Mouse (Mus musculus) midbrain, embryonic 12.5 days (tissue): ENCODE data around the gene Slc2a2. TPM values are rescaled to one million over a fixed set of nuclear protein-coding genes. Genes with fewer than 3 reads are reported as not detected.
A peak's percentile ranks its signal among the peaks of the same experiment; 100 is the strongest.
"Not testable (repeated sequence)": the region's sequence is repeated elsewhere in the genome, so short reads cannot be mapped to it uniquely, and the experiment has no call there.

ENCODE experiments used
- ATAC-seq: fragments of 200-750 bp; cut with Nextera tagmentation; 2 replicates; pipeline ENCODE4 v1.8.0; 2017; ENCODE audit warnings: low read depth, moderate TSS enrichment, moderate library complexity; ENCODE audit not compliant: low FRiP score
- H3K27ac ChIP-seq: fragments of 300-500 bp; sonication (generic); replicated peaks from 2 replicates; pipeline ENCODE4 v1.5.1; 2016; ENCODE audit warnings: mild to moderate bottlenecking
- H3K27me3 ChIP-seq: fragments of 300-500 bp; sonication (generic); 2 replicates; pipeline ENCODE4 v1.6.1; 2016; ENCODE audit warnings: mild to moderate bottlenecking
- H3K36me3 ChIP-seq: fragments of 300-500 bp; sonication (generic); 2 replicates; pipeline ENCODE4 v1.6.1; 2016
- H3K4me1 ChIP-seq: fragments of 300-500 bp; sonication (generic); 2 replicates; pipeline ENCODE4 v1.6.1; 2016
- H3K4me2 ChIP-seq: fragments of 300-500 bp; sonication (generic); replicated peaks from 2 replicates; pipeline ENCODE4 v1.6.1; 2016; ENCODE audit warnings: mild to moderate bottlenecking, moderate library complexity
- H3K4me3 ChIP-seq: fragments of 300-500 bp; sonication (generic); 2 replicates; pipeline ENCODE4 v1.5.1; 2016; ENCODE audit warnings: mild to moderate bottlenecking
- H3K9ac ChIP-seq: fragments of 300-500 bp; sonication (generic); replicated peaks from 2 replicates; pipeline ENCODE4 v1.6.1; 2016; ENCODE audit warnings: mild to moderate bottlenecking, moderate library complexity
- H3K9me3 ChIP-seq: fragments of 300-500 bp; sonication (generic); 2 replicates; pipeline ENCODE4 v1.6.1; 2016; ENCODE audit warnings: mild to moderate bottlenecking
- WGBS: fragments of 180-500 bp; shearing (Covaris S2); methylation state at CpG from one replicate; pipeline ENCODE4 v1.1.7; 2016; 5-methylcytosine and 5-hydroxymethylcytosine counted together
- polyA plus RNA-seq: library from polyadenylated mRNA; unstranded; fragments of >200 nt; fragmentation: Nextera tagmentation; extraction: Ambion mirVana; gene quantifications from 2 replicates; pipeline ENCODE4 v1.2.1, GENCODE M21; 2016

Gene Slc2a2
- polyA plus RNA-seq, 1 experiment from 2014 or later, result 0.04 TPM

GRCm38 (mm10) chr3:28740353-28740752 lies 42.6 kb downstream of the Slc2a2 start:
- Histone ChIP-seq H3K9ac (no peak overlapping the region), H3K9me3 (no peaks in the 10 kb centered on the region), H3K27me3 (no peaks in the 10 kb centered on the region), H3K36me3 (no peaks in the 10 kb centered on the region), H3K4me3 (no peak overlapping the region), H3K27ac (no peak overlapping the region), H3K4me1 (peaks cover 6% of the 10 kb centered on the region; the same call in 1 of the 2 replicates), H3K4me2 (no peak overlapping the region)
- 39% methylated on average over 6 of the region's 6 CpGs for WGBS
- no peak for ATAC-seq

- WGBS, result 44% methylated on average over 8 of the region's 8 CpGs
- Histone ChIP-seq H3K4me1 (no peaks in the 10 kb centered on the region), H3K4me3 (no peak overlapping the region), H3K9me3 (no peaks in the 10 kb centered on the region), H3K27me3 (no peaks in the 10 kb centered on the region), H3K36me3 (no peaks in the 10 kb centered on the region), H3K4me2 (no peak overlapping the region), H3K27ac (no peak overlapping the region), H3K9ac (no peak overlapping the region)
- no peak for ATAC-seq
Observed at GRCm38 (mm10) chr3:28743251-28743650, 45.5 kb downstream of the Slc2a2 start.

- no peak overlapping the region for H3K27ac ChIP-seq
- WGBS, result 30% methylated on average over 7 of the region's 7 CpGs
- H3K9me3 ChIP-seq, result no peaks in the 10 kb centered on the region
- ATAC-seq, result peak; percentile 72
- H3K36me3 ChIP-seq, result no peaks in the 10 kb centered on the region
- no peak overlapping the region for H3K9ac ChIP-seq
- H3K4me1 ChIP-seq, result no peaks in the 10 kb centered on the region
- H3K4me2 ChIP-seq, result no peak overlapping the region
- H3K27me3 ChIP-seq, result no peaks in the 10 kb centered on the region
- H3K4me3 ChIP-seq, result no peak overlapping the region
Observed at GRCm38 (mm10) chr3:28745835-28746483, 48.3 kb downstream of the Slc2a2 start.

- Histone ChIP-seq H3K27me3 (no peaks in the 10 kb centered on the region), H3K9me3 (no peaks in the 10 kb centered on the region), H3K36me3 (no peaks in the 10 kb centered on the region), H3K4me1 (no peaks in the 10 kb centered on the region), H3K9ac (no peak overlapping the region), H3K27ac (no peak overlapping the region), H3K4me2 (no peak overlapping the region), H3K4me3 (no peak overlapping the region)
- 95% methylated on average over 3 of the region's 3 CpGs for WGBS
- ATAC-seq, result no peak
Observed at GRCm38 (mm10) chr3:28748151-28748550, 50.4 kb downstream of the Slc2a2 start.

GRCm38 (mm10) chr3:28748956-28749355 lies 51.3 kb downstream of the Slc2a2 start:
- H3K4me3 ChIP-seq, result no peak overlapping the region
- no peaks in the 10 kb centered on the region for H3K9me3 ChIP-seq
- H3K9ac ChIP-seq, result no peak overlapping the region
- no peak for ATAC-seq
- no peaks in the 10 kb centered on the region for H3K36me3 ChIP-seq
- no peak overlapping the region for H3K4me2 ChIP-seq
- no peaks in the 10 kb centered on the region for H3K27me3 ChIP-seq
- H3K27ac ChIP-seq, result no peak overlapping the region
- no peaks in the 10 kb centered on the region for H3K4me1 ChIP-seq

GRCm38 (mm10) chr3:28755477-28755876 lies 57.8 kb downstream of the Slc2a2 start:
- Histone ChIP-seq H3K4me2 (no peak overlapping the region), H3K9ac (no peak overlapping the region), H3K4me1 (no peaks in the 10 kb centered on the region), H3K27ac (no peak overlapping the region), H3K9me3 (no peaks in the 10 kb centered on the region), H3K36me3 (no peaks in the 10 kb centered on the region), H3K4me3 (no peak overlapping the region), H3K27me3 (no peaks in the 10 kb centered on the region)
- 76% methylated on average over 7 of the region's 7 CpGs for WGBS
- 0 out of 2 replicates have a peak, but pooled peaks have one; percentile 27 for ATAC-seq

GRCm38 (mm10) chr3:28761225-28761789 lies 63.6 kb downstream of the Slc2a2 start:
- Histone ChIP-seq H3K4me2 (no peak overlapping the region), H3K4me3 (no peak overlapping the region), H3K27ac (no peak overlapping the region), H3K27me3 (no peaks in the 10 kb centered on the region), H3K4me1 (no peaks in the 10 kb centered on the region), H3K9me3 (no peaks in the 10 kb centered on the region), H3K36me3 (no peaks in the 10 kb centered on the region), H3K9ac (no peak overlapping the region)
- ATAC-seq, result no peak
- WGBS, result 83% methylated on average over 8 of the region's 8 CpGs

GRCm38 (mm10) chr3:28766935-28767334 lies 69.2 kb downstream of the Slc2a2 start:
- Histone ChIP-seq H3K4me1 (no peaks in the 10 kb centered on the region), H3K4me2 (no peak overlapping the region), H3K9me3 (no peaks in the 10 kb centered on the region), H3K4me3 (no peak overlapping the region), H3K36me3 (no peaks in the 10 kb centered on the region), H3K27ac (no peak overlapping the region), H3K9ac (no peak overlapping the region), H3K27me3 (no peaks in the 10 kb centered on the region)
- ATAC-seq, result no peak
- 90% methylated on average over 4 of the region's 4 CpGs for WGBS

GRCm38 (mm10) chr3:28768222-28768621 lies 70.5 kb downstream of the Slc2a2 start:
- Histone ChIP-seq H3K27ac (no peak overlapping the region), H3K36me3 (no peaks in the 10 kb centered on the region), H3K4me1 (no peaks in the 10 kb centered on the region), H3K9me3 (no peaks in the 10 kb centered on the region), H3K4me2 (no peak overlapping the region), H3K27me3 (no peaks in the 10 kb centered on the region), H3K4me3 (no peak overlapping the region), H3K9ac (no peak overlapping the region)
- WGBS, result 82% methylated on average over 3 of the region's 3 CpGs
- no peak for ATAC-seq

GRCm38 (mm10) chr3:28772919-28773318 lies 75.2 kb downstream of the Slc2a2 start:
- not testable (repeated sequence) for H3K27me3 ChIP-seq, H3K9me3 ChIP-seq, H3K4me3 ChIP-seq, H3K4me1 ChIP-seq, H3K36me3 ChIP-seq, H3K27ac ChIP-seq, H3K9ac ChIP-seq, ATAC-seq, H3K4me2 ChIP-seq
- WGBS, result 68% methylated on average over 4 of the region's 4 CpGs

- ATAC-seq, result no peak
- 91% methylated on average over 7 of the region's 7 CpGs for WGBS
Observed at GRCm38 (mm10) chr3:28775361-28775760, 77.7 kb downstream of the Slc2a2 start.

GRCm38 (mm10) chr3:28775958-28776357 lies 78.3 kb downstream of the Slc2a2 start:
- no peaks in the 10 kb centered on the region for H3K9me3 ChIP-seq
- 96% methylated on average over 1 of the region's 1 CpGs for WGBS
- no peaks in the 10 kb centered on the region for H3K4me1 ChIP-seq
- no peak overlapping the region for H3K4me3 ChIP-seq
- peaks cover 14% of the 10 kb centered on the region for H3K27me3 ChIP-seq
- no peaks in the 10 kb centered on the region for H3K36me3 ChIP-seq
- H3K27ac ChIP-seq, result no peak overlapping the region
- H3K4me2 ChIP-seq, result no peak overlapping the region
- no peak for ATAC-seq
- H3K9ac ChIP-seq, result no peak overlapping the region

More at GRCm38 (mm10) chr3:28775361-28775760, 77.7 kb downstream of the Slc2a2 start:
- no peak overlapping the region for H3K27ac ChIP-seq
- H3K4me3 ChIP-seq, result no peak overlapping the region
- H3K4me2 ChIP-seq, result no peak overlapping the region
- no peak overlapping the region for H3K9ac ChIP-seq
- H3K27me3 ChIP-seq, result peaks cover 8% of the 10 kb centered on the region
- no peaks in the 10 kb centered on the region for H3K9me3 ChIP-seq
- no peaks in the 10 kb centered on the region for H3K36me3 ChIP-seq
- H3K4me1 ChIP-seq, result no peaks in the 10 kb centered on the region

- H3K9me3 ChIP-seq, result no peaks in the 10 kb centered on the region
- H3K36me3 ChIP-seq, result no peaks in the 10 kb centered on the region
- WGBS, result 86% methylated on average over 1 of the region's 1 CpGs
- H3K27ac ChIP-seq, result no peak overlapping the region
- peaks cover 15% of the 10 kb centered on the region for H3K27me3 ChIP-seq
- H3K9ac ChIP-seq, result no peak overlapping the region
- H3K4me3 ChIP-seq, result no peak overlapping the region
- no peak for ATAC-seq
- H3K4me1 ChIP-seq, result no peaks in the 10 kb centered on the region
- H3K4me2 ChIP-seq, result no peak overlapping the region
Observed at GRCm38 (mm10) chr3:28776491-28776890, 78.8 kb downstream of the Slc2a2 start.
